Mouse (Mus musculus): ENCODE data around the gene Foxo3.

DNA sequence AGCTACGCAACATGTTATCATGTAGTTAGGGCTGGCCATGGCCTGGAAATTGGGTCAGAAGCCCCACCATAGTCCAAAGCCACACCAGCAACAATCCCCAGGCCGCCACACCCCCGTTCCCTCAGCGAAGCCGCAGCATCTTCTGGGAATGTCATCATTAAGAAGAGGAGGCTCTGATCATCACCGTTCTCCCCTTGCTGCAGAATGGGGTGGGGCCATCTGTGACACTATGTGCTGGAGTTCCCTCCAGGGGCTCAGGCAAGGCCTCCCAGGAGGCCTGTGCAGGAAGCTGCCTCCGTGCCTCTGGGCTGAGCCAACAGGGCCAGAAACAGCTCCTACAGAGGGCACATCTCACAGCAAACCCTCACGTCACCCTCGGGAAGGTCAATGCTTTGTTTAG lies 88.5 kb downstream of the Foxo3 start:
- TF ChIP-seq CTCF (IDR thresholded peaks at IDR 0.05; ENCODE audit: low read depth), result no peak
- no peak for TF ChIP-seq EP300 (optimal IDR thresholded peaks at IDR 0.05)

All from stomach, postnatal 0 days (tissue).